Mouse (Mus musculus) small intestine, adult 2 months (tissue): ENCODE data around the gene Slc28a3. TPM values are rescaled to one million over a fixed set of nuclear protein-coding genes. Genes with fewer than 3 reads are reported as not detected.

Source experiments
- H3K27ac ChIP-seq: fragments of 200-500 bp; 2 replicates; pipeline ENCODE4 v1.5.1; 2012; ENCODE audit warnings: low read depth, low read length, control low read depth, inconsistent platforms; ENCODE audit not compliant: insufficient read depth
- H3K27me3 ChIP-seq: fragments of 200-500 bp; 2 replicates; pipeline ENCODE4 v1.6.1; 2012; ENCODE audit warnings: mild to moderate bottlenecking, moderate library complexity, low read length, inconsistent platforms; ENCODE audit not compliant: control insufficient read depth, insufficient read depth
- H3K36me3 ChIP-seq: fragments of 200-500 bp; 2 replicates; pipeline ENCODE4 v1.6.1; 2012; ENCODE audit warnings: mild to moderate bottlenecking, low read length, control low read depth, inconsistent platforms; ENCODE audit not compliant: control insufficient read depth, insufficient read depth
- H3K4me1 ChIP-seq: fragments of 200-500 bp; 2 replicates; pipeline ENCODE4 v1.6.1; 2012; ENCODE audit warnings: low read length, inconsistent platforms, mixed read lengths; ENCODE audit not compliant: control insufficient read depth, insufficient read depth, insufficient read length
- H3K4me3 ChIP-seq: fragments of 200-500 bp; 2 replicates; pipeline ENCODE4 v1.5.1; 2012; ENCODE audit warnings: low read depth, mild to moderate bottlenecking, control low read depth, inconsistent platforms, low read length, moderate library complexity
- CTCF ChIP-seq: fragments of 200-500 bp; IDR thresholded peaks from 2 replicates; pipeline ENCODE4 v1.5.1; 2012; ENCODE audit warnings: low read depth, mild to moderate bottlenecking, control low read depth, inconsistent platforms, low read length, moderate library complexity, mixed read lengths; ENCODE audit not compliant: insufficient replicate concordance, insufficient read length; ENCODE audit errors: extremely low read depth
- POLR2A ChIP-seq: fragments of 200-500 bp; IDR thresholded peaks from 2 replicates; pipeline ENCODE4 v1.6.1; 2012; ENCODE audit warnings: low read depth, mild to moderate bottlenecking, control low read depth, inconsistent platforms, low read length, moderate library complexity
- WGBS: fragments of 180-500 bp; shearing (Covaris S2); methylation state at CpG from one replicate; pipeline ENCODE4 v1.1.7; 2018; 5-methylcytosine and 5-hydroxymethylcytosine counted together
- polyA plus RNA-seq: library from polyadenylated mRNA; depleted of rRNA; stranded (reverse); fragments of >200 nt; gene quantifications from 2 replicates; pipeline ENCODE4 v1.2.3, GENCODE M21; 2012; rRNA removed

Gene Slc28a3
- polyA plus RNA-seq, 1 experiment = 3.7 TPM

- no peak for TF ChIP-seq POLR2A
- TF ChIP-seq CTCF = no peak
- no peaks in the 10 kb centered on the region for H3K27me3 ChIP-seq
- H3K4me3 ChIP-seq = no peak overlapping the region
- no peak overlapping the region for H3K27ac ChIP-seq
- WGBS = 83% methylated on average over 8 of the region's 8 CpGs
- no peaks in the 10 kb centered on the region for H3K36me3 ChIP-seq
- H3K4me1 ChIP-seq = no peaks in the 10 kb centered on the region
Observed at GRCm38 (mm10) chr13:58514147-58514727, 96.4 kb downstream of the Slc28a3 start.

GRCm38 (mm10) chr13:58511926-58512325 lies 98.8 kb downstream of the Slc28a3 start:
- TF ChIP-seq CTCF (no peak), POLR2A (no peak)
- Histone ChIP-seq H3K27ac (no peak overlapping the region), H3K27me3 (no peaks in the 10 kb centered on the region), H3K4me1 (no peaks in the 10 kb centered on the region), H3K36me3 (no peaks in the 10 kb centered on the region), H3K4me3 (no peak overlapping the region)
- 54% methylated on average over 2 of the region's 2 CpGs for WGBS

- Histone ChIP-seq H3K27me3 (no peaks in the 10 kb centered on the region), H3K36me3 (no peaks in the 10 kb centered on the region), H3K4me1 (no peaks in the 10 kb centered on the region), H3K27ac (no peak overlapping the region), H3K4me3 (no peak overlapping the region)
- no peak for TF ChIP-seq CTCF
- no peak for TF ChIP-seq POLR2A
- 87% methylated on average over 9 of the region's 9 CpGs for WGBS
Observed at GRCm38 (mm10) chr13:58511248-58511647, 99.4 kb downstream of the Slc28a3 start.

- H3K27me3 ChIP-seq = no peaks in the 10 kb centered on the region
- H3K36me3 ChIP-seq = no peaks in the 10 kb centered on the region
- H3K4me3 ChIP-seq = no peak overlapping the region
- H3K27ac ChIP-seq = no peak overlapping the region
- no peaks in the 10 kb centered on the region for H3K4me1 ChIP-seq
- no peak for TF ChIP-seq CTCF
- no peak for TF ChIP-seq POLR2A
- WGBS = 21% methylated on average over 3 of the region's 3 CpGs
Observed at GRCm38 (mm10) chr13:58509241-58509640, 101.4 kb downstream of the Slc28a3 start.

DNA sequence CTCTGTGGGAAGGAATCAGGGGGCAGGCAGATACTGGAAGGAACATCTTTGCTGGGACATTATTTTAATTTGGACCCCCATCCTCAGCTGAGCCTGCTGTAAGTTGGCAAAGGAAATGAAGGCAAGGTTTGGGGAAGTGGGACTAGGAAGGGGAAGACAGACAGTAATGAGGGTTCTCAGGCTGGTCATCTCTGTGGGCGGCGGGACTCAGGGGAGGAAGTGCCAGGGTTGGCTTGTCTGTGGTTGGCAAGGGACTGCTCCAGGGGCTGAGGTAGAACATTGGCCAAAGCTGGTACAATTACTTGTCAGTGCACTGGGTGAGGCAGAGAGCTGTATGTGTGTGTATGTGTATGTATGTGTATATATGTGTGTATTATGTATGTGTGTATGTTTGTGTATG lies 107.1 kb downstream of the Slc28a3 start:
- Histone ChIP-seq H3K4me1 (no peaks in the 10 kb centered on the region), H3K27me3 (no peaks in the 10 kb centered on the region), H3K36me3 (no peaks in the 10 kb centered on the region), H3K4me3 (no peak overlapping the region), H3K27ac (no peak overlapping the region)
- 85% methylated on average over 2 of the region's 2 CpGs for WGBS
- TF ChIP-seq POLR2A (no peak), CTCF (no peak)

DNA sequence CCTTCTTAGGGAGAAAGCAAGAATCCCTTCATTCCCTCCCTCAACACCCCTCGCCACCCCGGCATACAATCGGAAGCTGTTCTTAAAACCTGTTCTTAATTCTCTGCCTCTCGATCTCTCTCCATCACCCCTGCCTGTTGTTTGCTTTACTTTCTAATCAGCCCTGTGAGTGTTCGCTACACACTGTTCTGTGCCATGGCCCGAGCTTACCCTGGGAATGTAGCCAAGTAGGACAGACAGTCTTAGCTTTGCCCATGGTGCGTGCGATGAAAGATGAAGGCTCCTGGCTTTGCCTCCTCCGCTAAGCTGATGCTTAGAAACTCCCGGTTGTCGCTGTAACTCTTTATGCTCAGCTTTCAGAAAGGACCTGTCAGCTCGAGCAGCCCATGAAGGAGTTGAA lies 112.9 kb downstream of the Slc28a3 start:
- Histone ChIP-seq H3K4me1 (no peaks in the 10 kb centered on the region), H3K27me3 (no peaks in the 10 kb centered on the region), H3K4me3 (no peak overlapping the region), H3K36me3 (no peaks in the 10 kb centered on the region), H3K27ac (no peak overlapping the region)
- 64% methylated on average over 12 of the region's 12 CpGs for WGBS
- TF ChIP-seq CTCF (no peak), POLR2A (no peak)

Other genes with a start within 250 kb of the Slc28a3 start
- gene 2210016F16Rik, start 225.7 kb downstream of the Slc28a3 start, polyA plus RNA-seq = 44.2 and 171 TPM in 2 replicates
- 2.8 and 5.5 TPM in 2 replicates for gene Rmi1, start 208.6 kb downstream of the Slc28a3 start, polyA plus RNA-seq
- gene Hnrnpk, start 207.5 kb downstream of the Slc28a3 start, polyA plus RNA-seq = 36.9 and 97.8 TPM in 2 replicates
- gene Ntrk2, start 195.7 kb upstream of the Slc28a3 start, polyA plus RNA-seq = 0.76 and 0.81 TPM in 2 replicates